Mouse (Mus musculus) cerebellum, postnatal 10 days (tissue): ENCODE results near the gene Atg7.

Source experiments
- DNase-seq, 2 experiments: peaks; one replicate each; pipeline ENCODE4 v3.0.0; 2021; ENCODE audit warnings: mixed read lengths in 2 of 2

Atg7 gene

DNA sequence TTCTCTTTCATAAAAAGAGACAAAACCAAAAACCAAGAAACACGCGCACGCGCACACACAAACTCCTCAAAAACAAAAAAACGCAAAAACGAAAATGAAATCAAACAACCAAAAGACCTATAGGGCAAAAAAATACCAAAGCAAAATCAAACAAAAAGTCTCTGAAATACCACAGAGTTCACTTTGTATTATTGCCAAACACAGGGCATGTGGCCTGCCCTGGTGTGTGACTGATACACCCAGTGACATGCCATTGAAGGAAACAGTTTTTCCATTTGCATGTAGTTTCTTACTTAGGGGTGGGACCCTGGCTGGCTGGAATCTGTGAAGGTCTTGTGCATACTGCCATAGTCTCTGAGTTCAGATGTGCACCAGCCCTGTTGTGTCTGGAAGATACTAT is 264.6 kb downstream of the Atg7 start:
- DNase-seq: no peak

DNA sequence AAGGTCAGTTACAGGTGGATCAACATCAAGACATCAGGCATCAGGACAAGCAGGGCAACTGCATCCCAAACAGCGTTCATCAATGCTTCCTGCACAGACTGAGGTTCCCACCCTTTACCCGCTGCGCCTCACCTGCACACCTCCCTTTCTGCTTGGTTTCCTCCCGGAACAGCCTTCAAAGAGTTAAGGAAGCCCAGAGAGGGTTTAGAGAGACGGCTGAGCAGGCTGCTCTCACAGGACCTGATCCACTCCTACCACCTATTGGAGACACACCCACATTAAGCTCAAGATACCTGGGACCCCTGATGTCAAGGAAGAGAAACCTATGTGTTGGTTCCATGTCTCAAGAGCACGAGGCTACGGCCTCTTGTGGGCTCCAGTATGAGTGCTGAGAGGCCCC is 266.9 kb downstream of the Atg7 start:
- no peak for DNase-seq
